Mouse (Mus musculus) G1E (cell line): ENCODE measurements around the gene Dscaml1.

Experiments
- CTCF ChIP-seq: IDR thresholded peaks from 2 replicates; pipeline ENCODE4 v1.5.1; 2012; ENCODE audit warnings: low read depth, low read length, inconsistent platforms, mixed read lengths
- GATA2 ChIP-seq: IDR thresholded peaks from 2 replicates; pipeline ENCODE4 v1.6.1; 2012; ENCODE audit warnings: low read depth, low read length, inconsistent platforms, borderline replicate concordance

- no peak for TF ChIP-seq CTCF
- TF ChIP-seq GATA2 = no peak
These were observed 28.6 kb downstream of the Dscaml1 start for GRCm38 (mm10) chr9:45454889-45455610.
